Mouse (Mus musculus) thymus, adult 2 months (tissue): ENCODE data around the gene Smarcb1. TPM values are rescaled to one million over a fixed set of nuclear protein-coding genes. Genes with fewer than 3 reads are reported as not detected.

ENCODE experiments used
- DNase-seq: peaks from one replicate; pipeline ENCODE4 v3.0.0; 2021
- H3K27ac ChIP-seq: fragments of 200-500 bp; 2 replicates; pipeline ENCODE4 v1.5.1; 2012; ENCODE audit warnings: low read length, control low read depth; ENCODE audit not compliant: control insufficient read depth, insufficient read depth
- H3K27me3 ChIP-seq: fragments of 200-500 bp; 2 replicates; pipeline ENCODE4 v1.6.1; 2012; ENCODE audit warnings: mild to moderate bottlenecking, low read length, moderate library complexity, mixed read lengths; ENCODE audit not compliant: control insufficient read depth, insufficient read depth
- H3K36me3 ChIP-seq: fragments of 200-500 bp; 2 replicates; pipeline ENCODE4 v1.6.1; 2012; ENCODE audit warnings: mild to moderate bottlenecking, low read length, moderate library complexity; ENCODE audit not compliant: control insufficient read depth, insufficient read depth
- H3K4me1 ChIP-seq: fragments of 200-500 bp; replicated peaks from 2 replicates; pipeline ENCODE4 v1.6.1; 2012; ENCODE audit warnings: low read length; ENCODE audit not compliant: control insufficient read depth, insufficient read depth
- H3K4me3 ChIP-seq: fragments of 200-500 bp; 2 replicates; pipeline ENCODE4 v1.5.1; 2012; ENCODE audit warnings: mild to moderate bottlenecking, low read length, control low read depth, moderate library complexity; ENCODE audit not compliant: control insufficient read depth, insufficient read depth
- CTCF ChIP-seq: fragments of 200-500 bp; IDR thresholded peaks from 2 replicates; pipeline ENCODE4 v1.5.1; 2012; ENCODE audit warnings: mild to moderate bottlenecking, control low read depth, low read length, moderate library complexity, borderline replicate concordance; ENCODE audit not compliant: control insufficient read depth, poor library complexity, insufficient read depth; ENCODE audit errors: extremely low read depth
- POLR2A ChIP-seq: fragments of 200-500 bp; IDR thresholded peaks from 2 replicates; pipeline ENCODE4 v1.6.1; 2012; ENCODE audit warnings: mild to moderate bottlenecking, low read length, control low read depth, moderate library complexity; ENCODE audit not compliant: control insufficient read depth, poor library complexity, insufficient read depth; ENCODE audit errors: extremely low read depth
- WGBS: fragments of 180-500 bp; shearing (Covaris S2); methylation state at CpG from one replicate; pipeline ENCODE4 v1.1.7; 2018; 5-methylcytosine and 5-hydroxymethylcytosine counted together
- polyA plus RNA-seq: library from polyadenylated mRNA; depleted of rRNA; stranded (reverse); fragments of >200 nt; gene quantifications from 2 replicates; pipeline ENCODE4 v1.2.3, GENCODE M21; 2012

The Smarcb1 gene
- polyA plus RNA-seq, 1 experiment = 63.0 TPM

DNA sequence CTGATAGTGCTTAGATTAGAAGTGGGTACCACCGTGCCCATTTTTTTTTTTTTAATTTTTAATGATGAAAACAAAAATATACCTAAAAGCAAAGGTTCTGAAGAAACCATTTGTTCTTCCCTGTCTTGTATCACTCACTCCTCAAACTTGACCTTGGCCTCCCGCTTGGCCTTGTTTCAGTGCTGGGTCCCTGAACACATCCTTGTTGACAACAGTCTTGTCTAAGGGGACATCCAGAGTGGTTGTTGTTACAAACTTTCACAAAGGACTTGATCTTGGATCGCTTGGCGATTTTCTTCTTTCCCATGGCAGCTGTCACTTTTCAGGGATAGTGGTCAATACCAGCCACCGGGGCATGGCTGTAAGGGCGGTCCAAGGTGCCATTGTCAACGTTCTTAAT is 23.8 kb upstream of the Smarcb1 start:
- Histone ChIP-seq H3K36me3 (no peaks in the 10 kb centered on the region), H3K4me1 (no peaks in the 10 kb centered on the region), H3K4me3 (no peak overlapping the region), H3K27ac (no peak overlapping the region), H3K27me3 (no peaks in the 10 kb centered on the region)
- TF ChIP-seq CTCF (no peak), POLR2A (no peak)
- WGBS = 97% methylated on average over 7 of the region's 7 CpGs
- DNase-seq = no peak

DNA sequence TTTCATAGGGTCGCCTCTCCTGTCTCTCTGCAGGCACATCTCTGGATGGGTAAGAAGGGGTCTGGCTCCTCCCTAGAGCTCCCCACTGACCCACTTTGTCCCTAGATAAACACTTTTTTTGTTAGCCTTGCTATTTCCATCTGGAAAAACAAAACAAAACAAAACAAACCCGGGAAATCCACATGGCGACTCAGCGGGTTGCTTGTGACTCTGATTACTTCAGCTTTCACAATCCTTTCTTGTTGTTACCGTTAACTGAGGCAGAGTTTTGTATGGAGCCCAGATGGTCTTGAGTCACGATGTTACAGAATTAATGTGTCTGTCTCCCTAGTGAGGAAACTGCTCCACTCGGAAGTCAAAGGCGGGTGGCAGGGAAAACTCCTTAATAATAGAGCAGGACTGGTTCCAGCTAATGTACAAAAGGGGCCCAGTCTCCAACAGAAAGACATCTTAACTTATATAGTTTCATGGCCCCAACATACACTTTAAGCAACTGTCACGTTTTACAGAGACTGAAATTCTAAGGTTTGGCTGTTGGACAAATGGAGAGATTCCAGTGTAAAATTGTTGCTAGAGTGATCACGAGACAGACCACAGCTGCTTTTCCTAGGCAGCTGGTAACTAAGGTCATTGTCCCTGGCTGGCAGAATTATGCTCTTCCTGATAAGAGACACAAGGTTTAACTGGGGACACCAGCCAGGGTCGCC is 22.8 kb upstream of the Smarcb1 start:
- WGBS = 85% methylated on average over 11 of the region's 11 CpGs
- TF ChIP-seq CTCF (no peak), POLR2A (no peak)
- H3K27ac ChIP-seq = no peak overlapping the region
- no peaks in the 10 kb centered on the region for H3K4me1 ChIP-seq
- DNase-seq = no peak
- no peak overlapping the region for H3K4me3 ChIP-seq
- no peaks in the 10 kb centered on the region for H3K36me3 ChIP-seq
- H3K27me3 ChIP-seq = no peaks in the 10 kb centered on the region

DNA sequence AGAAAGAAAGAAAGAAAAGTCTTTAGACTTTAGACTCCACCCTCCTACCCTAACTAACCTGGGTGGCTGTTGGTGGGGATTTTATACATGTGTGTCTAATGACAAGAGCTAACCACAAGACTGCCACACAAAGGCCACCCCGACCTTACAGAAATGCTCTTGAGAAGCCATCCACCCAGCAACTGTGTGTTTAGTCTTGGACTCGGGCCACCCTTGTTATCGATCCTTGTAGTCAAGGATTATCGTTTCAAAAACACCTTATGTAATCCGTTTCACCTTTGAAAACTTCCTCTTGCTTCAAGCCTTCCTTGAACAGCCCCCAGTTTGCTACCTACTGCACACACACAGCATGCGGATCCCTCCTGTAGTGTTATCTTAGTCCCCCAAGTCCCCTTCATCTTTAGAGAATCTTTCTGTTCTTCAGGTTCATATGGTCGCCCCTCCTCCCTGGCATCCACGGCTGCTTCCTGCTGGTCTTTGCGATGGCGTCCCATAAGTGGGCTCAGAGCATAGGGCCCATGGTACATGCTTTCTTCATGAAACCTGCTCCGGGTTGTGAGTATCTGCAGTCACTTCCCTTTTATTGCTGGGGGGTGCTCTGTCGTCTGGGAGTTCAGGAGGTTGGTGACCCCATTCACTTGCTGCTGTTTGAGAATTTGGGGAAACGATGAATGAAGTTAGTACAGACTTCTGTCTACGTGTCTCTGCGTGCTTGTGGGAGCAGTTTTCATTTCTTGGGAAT is 21.5 kb upstream of the Smarcb1 start, which contains the start of gene Vpreb3:
Gene Vpreb3, plus strand, starts transcription at position 322 of the 742 bp plus-strand sequence.
- Histone ChIP-seq H3K4me3 (no peak within 1 kb of the TSS), H3K36me3 (no peaks in the 10 kb centered on the region), H3K4me1 (no peaks in the 10 kb centered on the region), H3K27ac (no peak within 1 kb of the TSS), H3K27me3 (no peaks in the 10 kb centered on the region)
- TF ChIP-seq POLR2A (no peak), CTCF (no peak)
- no peak for DNase-seq
- 65% methylated on average over 15 of the region's 15 CpGs for WGBS

DNA sequence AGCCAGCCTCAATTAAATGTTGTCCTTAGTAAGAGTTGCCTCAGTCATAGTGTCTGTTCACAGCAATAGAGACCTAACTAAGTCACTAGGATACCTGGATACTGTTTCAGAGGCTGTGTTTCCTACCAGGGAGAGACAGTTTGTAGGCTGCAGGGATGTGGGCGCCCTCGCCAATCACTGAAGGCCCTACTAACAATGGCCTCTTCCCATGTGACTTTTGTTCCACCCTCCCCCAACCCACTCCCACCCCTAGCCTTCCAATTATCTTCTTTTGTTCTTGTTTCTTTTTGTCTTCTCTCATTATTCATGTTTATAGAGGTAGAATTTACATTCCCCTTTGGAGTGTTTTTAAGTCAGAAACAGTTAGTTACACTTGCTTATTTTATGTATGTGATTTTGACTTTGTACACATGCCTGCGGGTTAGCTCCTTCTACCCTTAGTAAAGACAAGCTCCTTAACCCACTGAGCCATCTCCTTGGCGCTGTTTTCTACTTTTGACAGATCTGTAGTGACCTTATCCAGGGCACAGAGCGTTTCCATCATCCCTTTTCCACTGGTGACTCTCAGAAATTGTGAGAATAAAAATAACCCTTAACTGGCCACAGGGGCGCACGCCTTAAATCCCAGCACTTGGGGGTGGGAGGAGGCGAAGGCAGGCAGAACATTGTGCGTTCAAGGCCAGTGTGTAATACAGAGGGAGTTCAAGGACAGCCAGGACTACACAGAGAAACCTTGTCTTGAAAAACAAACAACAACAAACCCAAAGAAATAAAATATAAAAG is 19.8 kb upstream of the Smarcb1 start:
- TF ChIP-seq CTCF (no peak), POLR2A (no peak)
- Histone ChIP-seq H3K27ac (no peak overlapping the region), H3K4me1 (peaks cover 2% of the 10 kb centered on the region), H3K27me3 (no peaks in the 10 kb centered on the region), H3K36me3 (no peaks in the 10 kb centered on the region), H3K4me3 (no peak overlapping the region)
- whole genome bisulfite sequencing = 94% methylated on average over 9 of the region's 9 CpGs
- DNase-seq = no peak

DNA sequence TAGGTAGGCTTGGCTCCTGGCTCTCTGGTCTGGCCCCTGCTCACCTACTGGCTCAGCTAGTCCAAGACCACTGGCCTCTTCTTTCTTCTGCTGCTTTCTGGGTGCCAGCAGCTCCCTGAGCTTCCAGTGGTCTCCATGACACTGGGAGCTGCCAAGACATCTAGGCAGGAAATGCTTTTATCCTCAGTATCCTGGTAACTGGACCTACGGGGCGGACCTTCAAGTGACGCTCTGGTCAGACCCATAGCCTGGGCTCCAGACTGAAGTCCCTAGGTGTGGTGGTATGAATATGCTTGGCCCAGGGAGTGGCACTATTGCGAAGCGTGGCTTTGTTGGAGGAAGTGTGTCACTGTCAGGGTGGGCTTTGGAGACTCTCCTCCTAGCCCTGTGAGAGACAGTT is 19.1 kb upstream of the Smarcb1 start, which contains the start of gene Gm867:
Gene Gm867, minus strand, starts transcription at position 153 of the 400 bp plus-strand sequence.
- Histone ChIP-seq H3K27ac (no peak within 1 kb of the TSS), H3K4me3 (no peak within 1 kb of the TSS), H3K27me3 (no peaks in the 10 kb centered on the region), H3K4me1 (peaks cover 5% of the 10 kb centered on the region), H3K36me3 (no peaks in the 10 kb centered on the region)
- no peak for TF ChIP-seq CTCF
- WGBS = 93% methylated on average over 5 of the region's 5 CpGs
- DNase-seq = no peak

DNA sequence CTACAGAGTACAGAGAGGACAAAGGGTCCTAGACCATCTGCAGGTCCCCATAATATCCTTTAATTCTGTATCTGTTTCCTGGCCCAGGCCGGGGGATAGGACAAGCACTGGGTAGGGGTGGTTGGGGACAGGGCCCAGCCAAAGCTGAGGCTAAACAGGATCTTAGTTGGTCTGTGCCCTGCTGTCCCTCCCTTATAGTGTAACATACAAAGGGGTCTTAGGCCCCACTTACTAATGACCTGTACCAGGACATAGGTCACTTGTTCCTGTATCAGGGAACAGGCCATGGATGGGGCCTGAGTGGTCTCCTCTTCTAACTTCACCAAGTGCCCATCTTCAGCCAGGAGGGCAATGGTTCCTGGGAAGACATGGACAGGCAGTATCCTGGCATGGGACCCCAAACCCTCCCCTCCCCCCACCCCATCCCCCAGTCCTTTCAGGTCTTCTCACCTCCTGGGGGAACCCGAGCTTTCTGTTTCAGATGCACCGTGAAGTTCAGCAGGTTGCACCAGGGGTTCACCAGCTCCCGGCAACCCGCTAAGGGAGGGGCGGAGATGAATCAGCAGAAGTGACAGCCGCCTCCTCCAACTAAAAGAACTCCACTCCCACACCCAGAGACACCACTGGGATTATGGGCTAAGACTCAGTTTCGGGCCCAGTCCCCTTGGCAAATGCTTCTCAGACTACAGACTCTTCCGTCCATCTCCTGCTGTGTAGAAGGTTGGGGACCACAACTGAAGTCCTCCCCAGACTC is 18.2 kb upstream of the Smarcb1 start:
- no peak overlapping the region for H3K4me3 ChIP-seq

More for the DNA sequence above, 18.2 kb upstream of the Smarcb1 start:
- no peaks in the 10 kb centered on the region for H3K36me3 ChIP-seq
- no peak overlapping the region for H3K27ac ChIP-seq
- WGBS = 51% methylated on average over 9 of the region's 9 CpGs
- H3K4me1 ChIP-seq = peaks cover 7% of the 10 kb centered on the region
- no peak for DNase-seq
- TF ChIP-seq POLR2A = no peak
- no peak for TF ChIP-seq CTCF
- H3K27me3 ChIP-seq = no peaks in the 10 kb centered on the region
